Mouse (Mus musculus) lung, postnatal 0 days (tissue): ENCODE measurements around the gene Prss35.

Experiments
- CTCF ChIP-seq: IDR thresholded peaks from 2 replicates; pipeline ENCODE4 v1.5.1; 2016; ENCODE audit warnings: antibody characterized with exemption, mild to moderate bottlenecking
- EP300 ChIP-seq: IDR thresholded peaks from 2 replicates; pipeline ENCODE4 v1.6.1; 2016; ENCODE audit warnings: antibody characterized with exemption, mild to moderate bottlenecking, control low read depth

GRCm38 (mm10) chr9:86712648-86713047 lies 30.8 kb upstream of the Prss35 start:
- TF ChIP-seq EP300, result no peak
- TF ChIP-seq CTCF, result no peak
